Mouse (Mus musculus): ENCODE data around the gene Vmn2r42.
"Not testable (repeated sequence)": the region's sequence is repeated elsewhere in the genome, so short reads cannot be mapped to it uniquely, and the experiment has no call there.

Vmn2r42 gene

DNA sequence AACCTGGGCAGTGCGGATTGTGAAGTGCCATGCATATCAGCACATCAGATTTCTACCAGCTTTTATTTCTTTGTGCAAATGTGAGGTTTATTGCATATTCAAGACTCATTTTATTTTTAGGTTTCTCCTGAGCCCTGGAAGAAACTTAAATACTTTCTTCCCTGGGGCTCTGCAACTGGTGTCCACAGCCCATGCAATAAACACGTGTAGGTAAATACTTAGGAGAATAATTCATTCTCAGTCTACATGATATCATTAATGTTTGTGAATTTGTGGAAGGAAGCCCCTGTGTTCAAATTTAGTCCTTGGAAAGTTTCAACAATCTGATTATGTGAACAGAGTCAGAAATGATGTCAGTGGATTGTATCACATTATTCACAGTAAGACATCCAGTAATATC lies at the start of gene Vmn2r42:
TSS of gene Vmn2r42 (minus strand) at position 101 of the 400 bp plus-strand sequence.
- not testable (repeated sequence) for DNase-seq (ENCODE audit: low spot score in 2 of 2)

DNA sequence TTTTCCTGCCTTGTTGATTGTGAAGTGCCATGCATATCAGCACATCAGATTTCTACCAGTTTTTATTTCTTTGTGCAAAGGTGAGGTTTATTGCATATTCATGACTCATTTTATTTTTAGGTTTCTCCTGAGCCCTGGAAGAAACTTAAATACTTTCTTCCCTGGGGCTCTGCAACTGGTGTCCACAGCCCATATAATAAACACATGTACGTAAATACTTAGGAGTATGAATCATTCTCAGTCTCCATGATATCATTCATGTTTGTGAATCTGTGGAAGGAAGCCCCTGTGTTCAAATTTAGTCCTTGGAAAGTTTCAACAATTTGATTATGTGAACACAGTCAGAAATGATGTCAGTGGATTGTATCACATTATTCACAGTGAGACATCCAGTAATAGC lies 38.6 kb downstream of the Vmn2r42 start, which contains the start of gene Vmn2r41:
TSS of gene Vmn2r41 (minus strand) at position 101 of the 400 bp plus-strand sequence.
- DNase-seq (ENCODE audit: low spot score in 2 of 2) = not testable (repeated sequence)

Measured in thymus, postnatal 10 days (tissue).